Mouse (Mus musculus) activated CD4-positive, CD25-positive, alpha-beta regulatory T cell (primary cell): ENCODE measurements around the gene Ythdf2. TPM values are rescaled to one million over a fixed set of nuclear protein-coding genes. Genes with fewer than 3 reads are reported as not detected.

Source experiments
- polyA plus RNA-seq, 2 experiments: library from polyadenylated mRNA; unstranded; fragments of 100-300 nt; shearing (Covaris generic); gene quantifications; one replicate each; pipeline ENCODE4 v1.2.1; 2017

The Ythdf2 gene
- polyA plus RNA-seq = 100 to 1,000 TPM; 107 to 122 TPM

GRCm38 (mm10) chr4:132211953-132212734 lies at the start of gene Ythdf2:
TSS of gene Ythdf2 (minus strand) at chr4:132212303.

GRCm38 (mm10) chr4:132144080-132144841 lies 67.8 kb downstream of the Ythdf2 start, which contains the start of gene Oprd1:
TSS of gene Oprd1 (minus strand) at chr4:132144486.

Other genes starting within 250 kb of the Ythdf2 start
- gene Gm10300, start 137.6 kb downstream of the Ythdf2 start, polyA plus RNA-seq = not detected
- 10 to 100 TPM; 63.3 to 69.8 TPM for gene Epb41, start 137.0 kb downstream of the Ythdf2 start, polyA plus RNA-seq
- not detected for gene Oprd1, start 67.8 kb downstream of the Ythdf2 start, polyA plus RNA-seq
- 1 to 10 TPM; 4.1 to 6.0 TPM for gene Gmeb1, start 49.3 kb upstream of the Ythdf2 start, polyA plus RNA-seq
- gene Taf12, start 62.1 kb upstream of the Ythdf2 start, polyA plus RNA-seq = 10 to 100 TPM; 75.5 to 80.7 TPM
- 1 to 10 TPM in 1 of 2 experiments, not detected in 1; 1.1 TPM for gene Rab42, start 91.1 kb upstream of the Ythdf2 start, polyA plus RNA-seq
- gene Trnau1ap, start 117.2 kb upstream of the Ythdf2 start, polyA plus RNA-seq = 10 to 100 TPM; 58.3 to 64.4 TPM
- gene Rcc1, start 141.3 kb upstream of the Ythdf2 start, polyA plus RNA-seq = 10 to 100 TPM; 29.3 to 33.4 TPM
- gene Phactr4, start 210.2 kb upstream of the Ythdf2 start, polyA plus RNA-seq = 1 to 10 TPM; 2.7 to 4.4 TPM